Comparison of ENCODE assay signal across 8 mouse cellular contexts in the genomic region with DNA sequence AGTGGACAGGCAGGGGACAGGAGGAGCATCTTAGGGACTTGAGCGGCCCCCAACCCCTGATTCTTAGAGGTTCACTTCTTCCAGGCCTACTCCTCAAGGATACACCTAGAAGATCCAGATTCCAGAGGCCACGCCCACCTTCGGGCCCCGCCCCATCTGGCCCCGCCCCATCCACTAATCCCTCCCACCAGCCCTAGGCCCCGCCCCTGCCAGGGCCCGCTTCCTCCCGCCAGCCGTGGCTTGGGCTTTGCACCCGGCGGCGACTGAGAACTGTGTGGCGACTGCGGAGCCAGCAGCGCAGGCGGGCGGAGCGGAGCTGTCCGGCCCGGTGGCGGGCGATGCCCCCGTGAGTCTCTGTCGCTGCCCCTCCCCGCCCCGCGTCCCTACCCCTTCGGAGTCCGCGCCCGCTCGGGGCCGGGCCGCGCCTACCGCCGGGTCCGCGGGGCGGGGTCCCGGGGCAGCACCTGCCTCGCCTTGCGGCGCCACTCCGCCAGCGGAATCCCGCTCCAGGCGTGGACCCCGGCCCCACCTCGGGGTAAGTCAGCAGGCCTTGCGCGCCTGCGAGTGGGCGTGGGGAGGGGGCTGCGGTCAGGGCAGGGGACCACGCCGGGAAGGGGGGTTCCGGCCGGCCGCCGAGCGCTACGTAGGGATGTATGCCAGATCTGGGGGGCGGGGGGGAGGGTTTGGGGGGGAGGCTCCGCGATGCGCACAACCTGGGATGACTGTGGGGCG. TPM values are rescaled to one million over a fixed set of nuclear protein-coding genes. Genes with fewer than 3 reads are reported as not detected.
A peak's percentile ranks its signal among the peaks of the same experiment; 100 is the strongest.
DNase-seq lines count a peak whose midpoint lies in the region; ATAC-seq and TF ChIP-seq lines count a peak whose summit lies in the region.

A gene (plus strand): TSS at position 229 of the 732 bp plus-strand sequence.

- DNase-seq in CD8-positive naive resting alpha-beta T cell, adult 2 months (ENCODE audit: low read depth in 2 of 2, low spot score in 2 of 2): peak; percentile 45 to 63
- DNase-seq in adrenal gland, postnatal 10 days: peak; percentile 74
- peak; percentile 81 for DNase-seq in embryo, embryonic 9.5 days (ENCODE audit: extremely low spot score)
- peak; percentile 39 for DNase-seq in heart, postnatal 4 days
- no peak for DNase-seq in layer of hippocampus, adult 8-10 months (ENCODE audit: low spot score in 2 of 2)
- peak; percentile 57 for DNase-seq in thymus, postnatal 14 days

- peak within 1 kb of the TSS; percentile 52 for H3K4me3 ChIP-seq in lung, embryonic 15.5 days
- H3K4me3 ChIP-seq in olfactory bulb, adult 2 months (ENCODE audit: insufficient read depth, low read depth, low read length): peak within 1 kb of the TSS; percentile 90

- no peak within 1 kb of the TSS for H3K27ac ChIP-seq in lung, embryonic 15.5 days
- 0 out of 2 replicates have a peak within 1 kb of the TSS, but pooled peaks have one; percentile 16 for H3K27ac ChIP-seq in olfactory bulb, adult 2 months (ENCODE audit: insufficient read depth, low read depth, low read length)

- ATAC-seq in lung, embryonic 15.5 days (ENCODE audit: borderline replicate concordance, extremely low read depth, low FRiP score, low TSS enrichment): peak; percentile 70

- peak within 1 kb of the TSS; percentile 86 for H3K4me2 ChIP-seq in lung, embryonic 15.5 days

- H3K36me3 ChIP-seq in lung, embryonic 15.5 days: no peaks in the 10 kb centered on the region

- no peaks in the 10 kb centered on the region for H3K9me3 ChIP-seq in lung, embryonic 15.5 days

- 0 out of 2 replicates have a peak within 1 kb of the TSS, but pooled peaks have one; percentile 25 for H3K9ac ChIP-seq in lung, embryonic 15.5 days

- H3K27me3 ChIP-seq in lung, embryonic 15.5 days: peaks cover 70% of the 10 kb centered on the region

- TF ChIP-seq POLR2A in olfactory bulb, adult 2 months (IDR thresholded peaks at IDR 0.05; ENCODE audit: insufficient read depth, low read depth, low read length): 0 out of 2 replicates have a peak, but pooled peaks have one; percentile 41

- 2% methylated on average over 57 of the region's 68 CpGs for WGBS in lung, embryonic 15.5 days
- 1% methylated on average over 66 of the region's 68 CpGs for WGBS in olfactory bulb, adult 2 months

- H3K4me1 ChIP-seq in lung, embryonic 15.5 days: no peaks in the 10 kb centered on the region; the same call in 1 of the 2 replicates
- H3K4me1 ChIP-seq in olfactory bulb, adult 2 months (ENCODE audit: control insufficient read depth, insufficient read depth, low read length): peaks cover 22% of the 10 kb centered on the region

- TF ChIP-seq CTCF in olfactory bulb, adult 2 months (IDR thresholded peaks at IDR 0.05; ENCODE audit: insufficient read depth, low read depth, low read length): no peak

RNA-seq across cellular contexts. Expression of the gene that starts here (rescaled TPM):
- 1 to 10 TPM; 6.2 to 6.5 TPM for total RNA-seq in adrenal gland, postnatal 10 days (2021)
- total RNA-seq in heart, postnatal 4 days (2021): under 1 TPM; 0.21 to 0.29 TPM
- total RNA-seq in layer of hippocampus, adult 8-10 months (2022): 10 to 100 TPM; 32.7 to 43.9 (median 40.0) TPM
- 0.57 and 0.72 TPM in 2 replicates for polyA plus RNA-seq in lung, embryonic 15.5 days (2015; fragmentation: Nextera tagmentation; extraction: Ambion mirVana)
- not detected in 2 replicates for polyA plus RNA-seq in olfactory bulb, adult 2 months (2012; ENCODE audit: insufficient read depth, insufficient read length, low replicate concordance, missing spikeins)

Comparison
In these comparisons a context has a peak if more than half of its experiments do, and no peak if none do; other contexts are left out.
1. RNA of the gene that starts here (total RNA-seq): 32.7 to 43.9 TPM in layer of hippocampus, adult 8-10 months and 6.2 to 6.5 TPM in adrenal gland, postnatal 10 days; 0.21 to 0.29 TPM in heart, postnatal 4 days; every median in the first group is over 4 times any median in the second.
2. RNA of the gene that starts here (total RNA-seq): 32.7 to 43.9 TPM in layer of hippocampus, adult 8-10 months; 6.2 to 6.5 TPM in adrenal gland, postnatal 10 days; every median in the first group is over 4 times any median in the second.
3. Peak in DNase-seq in heart, postnatal 4 days; RNA of the gene not detected or under 1 TPM.
4. Peak in ATAC-seq, H3K4me3 ChIP-seq, H3K9ac ChIP-seq and H3K4me2 ChIP-seq in lung, embryonic 15.5 days; RNA of the gene not detected or under 1 TPM.
5. DNase-seq: peak in CD8-positive naive resting alpha-beta T cell, adult 2 months (2 of 2), adrenal gland, postnatal 10 days (single experiment), embryo, embryonic 9.5 days (single experiment) and thymus, postnatal 14 days (single experiment); none in layer of hippocampus, adult 8-10 months (0 of 2).